Mouse (Mus musculus): ENCODE measurements around the gene Pla2g10.
"Not testable (repeated sequence)": the region's sequence is repeated elsewhere in the genome, so short reads cannot be mapped to it uniquely, and the experiment has no call there.

Pla2g10 gene

GRCm38 (mm10) chr16:13727811-13728335, 2.9 kb downstream of the Pla2g10 start:
- no peak for DNase-seq

- peak; percentile 20 to 43 for DNase-seq
Observed at GRCm38 (mm10) chr16:13722937-13723336, 7.8 kb downstream of the Pla2g10 start.

GRCm38 (mm10) chr16:13716821-13717553, 13.8 kb downstream of the Pla2g10 start:
- DNase-seq: no peak

GRCm38 (mm10) chr16:13714910-13715309, 15.9 kb downstream of the Pla2g10 start:
- no peak for DNase-seq

- DNase-seq: no peak
Observed at GRCm38 (mm10) chr16:13704676-13705075, 26.1 kb downstream of the Pla2g10 start.

GRCm38 (mm10) chr16:13702184-13702583, 28.6 kb downstream of the Pla2g10 start:
- DNase-seq: peak; percentile 5 to 29

- DNase-seq: no peak
Observed at GRCm38 (mm10) chr16:13698998-13699397, 31.8 kb downstream of the Pla2g10 start.

- peak in 1 of 2 experiments; percentile 29 for DNase-seq
Observed at GRCm38 (mm10) chr16:13678601-13679319, 52.0 kb downstream of the Pla2g10 start.

- no peak for DNase-seq
Observed at GRCm38 (mm10) chr16:13674511-13674910, 56.3 kb downstream of the Pla2g10 start.

GRCm38 (mm10) chr16:13673114-13673513, 57.7 kb downstream of the Pla2g10 start:
- DNase-seq: no peak

- DNase-seq: peak; percentile 78 to 83
Observed at GRCm38 (mm10) chr16:13672386-13672898, 58.3 kb downstream of the Pla2g10 start.

- DNase-seq: peak; percentile 94 to 95
Observed at GRCm38 (mm10) chr16:13671685-13672385, 58.9 kb downstream of the Pla2g10 start, which contains the start of the genes Bfar and 3110001I22Rik. TSS of gene Bfar (plus strand) at chr16:13671858. TSS of gene 3110001I22Rik (plus strand) at chr16:13671929.

GRCm38 (mm10) chr16:13670896-13671295, 59.9 kb downstream of the Pla2g10 start:
- not testable (repeated sequence) for DNase-seq

- DNase-seq: no peak
Observed at GRCm38 (mm10) chr16:13669282-13669681, 61.5 kb downstream of the Pla2g10 start.

GRCm38 (mm10) chr16:13668402-13669108, 62.2 kb downstream of the Pla2g10 start:
- no peak for DNase-seq

GRCm38 (mm10) chr16:13667878-13668343, 62.9 kb downstream of the Pla2g10 start, which contains the start of gene Parn:
TSS of gene Parn (minus strand) at chr16:13668170.
- DNase-seq: peak; percentile 94 to 97

Measured in kidney, postnatal 36 days (tissue).